Mouse (Mus musculus): ENCODE measurements around the gene Rpl14. TPM values are rescaled to one million over a fixed set of nuclear protein-coding genes. Genes with fewer than 3 reads are reported as not detected.
"Not testable (repeated sequence)": the region's sequence is repeated elsewhere in the genome, so short reads cannot be mapped to it uniquely, and the experiment has no call there.

Gene Rpl14
- total RNA-seq (2021) = 100 to 1,000 TPM; 318 to 323 TPM
- long read RNA-seq, experiment 1, transcript Rpl14-201 (6 exons, 1,009 nt) = major isoform, 109 of 122 reads
- long read RNA-seq, experiment 1, partial matches to known transcripts = 6 of 122 reads
- long read RNA-seq, experiment 1, other reads (novel, unspliced or antisense) = 3 of 122 reads
- long read RNA-seq, experiment 2, transcript Rpl14-201 (6 exons, 1,009 nt) = major isoform, 128 of 141 reads
- long read RNA-seq, experiment 2, transcript Rpl14-202 (5 exons, 1,271 nt) = minor isoform, 5 of 141 reads
- long read RNA-seq, experiment 2, partial matches to known transcripts = 5 of 141 reads
- long read RNA-seq, experiment 2, other reads (novel, unspliced or antisense) = 3 of 141 reads

- peak; percentile 97 to 98 for DNase-seq (ENCODE audit: low spot score in 2 of 2)
- peak within 1 kb of the TSS; percentile 78 for H3K4me3 ChIP-seq
- H3K27ac ChIP-seq = peak within 1 kb of the TSS; percentile 93
- no peak; the same call in 1 of the 2 replicates for TF ChIP-seq CTCF (conservative IDR thresholded peaks at IDR 0.05)
Observed at GRCm38 (mm10) chr9:120570741-120571592, at the start of gene Rpl14. Gene Rpl14, plus strand, starts transcription at chr9:120571444.

GRCm38 (mm10) chr9:120527270-120527669 is 44.0 kb upstream of the Rpl14 start:
- DNase-seq (ENCODE audit: low spot score in 2 of 2) = no peak
- Histone ChIP-seq H3K4me3 (no peak overlapping the region), H3K27ac (no peak overlapping the region)
- no peak for TF ChIP-seq CTCF (conservative IDR thresholded peaks at IDR 0.05)

GRCm38 (mm10) chr9:120527919-120528318 is 43.3 kb upstream of the Rpl14 start:
- DNase-seq (ENCODE audit: low spot score in 2 of 2) = no peak
- H3K27ac ChIP-seq = no peak overlapping the region
- TF ChIP-seq CTCF (conservative IDR thresholded peaks at IDR 0.05) = no peak
- H3K4me3 ChIP-seq = no peak overlapping the region

- no peak overlapping the region for H3K27ac ChIP-seq
- H3K4me3 ChIP-seq = no peak overlapping the region
- no peak for DNase-seq (ENCODE audit: low spot score in 2 of 2)
- TF ChIP-seq CTCF (conservative IDR thresholded peaks at IDR 0.05) = no peak
Observed at GRCm38 (mm10) chr9:120528815-120529510, 42.3 kb upstream of the Rpl14 start.

- no peak overlapping the region for H3K27ac ChIP-seq
- DNase-seq (ENCODE audit: low spot score in 2 of 2) = no peak
- H3K4me3 ChIP-seq = no peak overlapping the region
- no peak for TF ChIP-seq CTCF (conservative IDR thresholded peaks at IDR 0.05)
Observed at GRCm38 (mm10) chr9:120530471-120530870, 40.8 kb upstream of the Rpl14 start.

- Histone ChIP-seq H3K27ac (no peak overlapping the region), H3K4me3 (no peak overlapping the region)
- no peak for DNase-seq (ENCODE audit: low spot score in 2 of 2)
- TF ChIP-seq CTCF (conservative IDR thresholded peaks at IDR 0.05) = no peak
Observed at GRCm38 (mm10) chr9:120532062-120532461, 39.2 kb upstream of the Rpl14 start.

- DNase-seq (ENCODE audit: low spot score in 2 of 2) = no peak
- Histone ChIP-seq H3K4me3 (no peak overlapping the region), H3K27ac (no peak overlapping the region)
- TF ChIP-seq CTCF (conservative IDR thresholded peaks at IDR 0.05) = no peak
Observed at GRCm38 (mm10) chr9:120532691-120533090, 38.6 kb upstream of the Rpl14 start.

GRCm38 (mm10) chr9:120533446-120533950 is 37.7 kb upstream of the Rpl14 start:
- not testable (repeated sequence) for H3K4me3 ChIP-seq; H3K27ac ChIP-seq; DNase-seq (ENCODE audit: low spot score in 2 of 2)

GRCm38 (mm10) chr9:120539662-120540251 is 31.5 kb upstream of the Rpl14 start, which contains the start of gene Entpd3:
Gene Entpd3, plus strand, starts transcription at chr9:120539818.
- Histone ChIP-seq H3K4me3 (peak within 1 kb of the TSS; percentile 66), H3K27ac (peak within 1 kb of the TSS; percentile 77)
- DNase-seq (ENCODE audit: low spot score in 2 of 2) = peak; percentile 13 to 14
- TF ChIP-seq CTCF (conservative IDR thresholded peaks at IDR 0.05) = no peak

GRCm38 (mm10) chr9:120541411-120541810 is 29.8 kb upstream of the Rpl14 start:
- no peak overlapping the region for H3K4me3 ChIP-seq
- DNase-seq (ENCODE audit: low spot score in 2 of 2) = no peak
- H3K27ac ChIP-seq = no peak overlapping the region
- no peak for TF ChIP-seq CTCF (conservative IDR thresholded peaks at IDR 0.05)

- DNase-seq (ENCODE audit: low spot score in 2 of 2) = no peak
- Histone ChIP-seq H3K4me3 (no peak overlapping the region), H3K27ac (no peak overlapping the region)
- TF ChIP-seq CTCF (conservative IDR thresholded peaks at IDR 0.05) = no peak
Observed at GRCm38 (mm10) chr9:120542241-120542640, 29.0 kb upstream of the Rpl14 start.

GRCm38 (mm10) chr9:120545994-120546393 is 25.2 kb upstream of the Rpl14 start:
- TF ChIP-seq CTCF (conservative IDR thresholded peaks at IDR 0.05) = no peak
- no peak overlapping the region for H3K4me3 ChIP-seq
- H3K27ac ChIP-seq = no peak overlapping the region
- DNase-seq (ENCODE audit: low spot score in 2 of 2) = no peak
